Mouse (Mus musculus): ENCODE measurements around the gene Stxbp6. TPM values are rescaled to one million over a fixed set of nuclear protein-coding genes. Genes with fewer than 3 reads are reported as not detected.

Stxbp6 gene
- total and polyA plus RNA-seq, 3 experiments: not detected

DNA sequence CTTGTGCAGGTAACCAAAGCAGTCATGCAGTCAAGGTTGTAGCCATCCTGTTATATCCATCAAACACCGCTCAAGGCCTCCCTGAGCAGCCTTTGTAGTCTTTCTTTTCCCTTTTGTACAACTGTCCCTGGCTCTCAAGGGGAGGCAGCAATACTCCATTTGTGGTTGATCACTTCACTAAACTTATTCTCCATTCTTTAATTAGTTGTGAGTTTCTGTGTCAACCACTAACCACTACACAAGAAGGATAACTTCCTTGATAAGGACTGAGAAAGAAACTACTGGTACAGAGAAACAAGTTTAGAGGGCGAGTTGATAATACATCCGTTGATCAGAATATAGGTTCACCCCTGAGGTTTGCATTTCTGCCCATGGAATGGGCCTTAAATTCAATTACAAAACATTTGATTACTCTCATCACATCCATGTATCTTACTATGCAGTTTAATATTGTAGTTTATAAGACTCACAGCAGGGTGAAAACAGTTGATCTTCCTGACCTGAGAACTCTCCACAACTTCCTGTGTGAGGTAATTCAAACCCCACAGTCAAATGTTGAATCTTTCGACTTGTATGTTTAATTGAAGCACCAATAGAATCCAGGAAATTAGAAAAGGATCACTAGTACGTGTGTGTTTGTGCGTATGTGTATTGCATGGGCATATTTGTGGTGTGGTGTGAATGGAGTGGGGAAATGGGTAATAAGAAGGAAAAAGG, 184.7 kb downstream of the Stxbp6 start:
- no peak for DNase-seq (ENCODE audit: extremely low read depth)
- no peak overlapping the region for H3K27ac ChIP-seq (ENCODE audit: insufficient read depth, low read depth)
- H3K4me2 ChIP-seq (ENCODE audit: insufficient read depth, low read depth, poor library complexity, severe bottlenecking): no peak overlapping the region
- H3K4me1 ChIP-seq (ENCODE audit: control insufficient read depth in 1 of 2, insufficient read depth in 2 of 2): no peaks in the 10 kb centered on the region
- no peak for TF ChIP-seq JUN (IDR thresholded peaks at IDR 0.05; ENCODE audit: insufficient read depth, low read depth, low read length)
- TF ChIP-seq HCFC1 (IDR thresholded peaks at IDR 0.05; ENCODE audit: low read depth, low read length): no peak
- TF ChIP-seq ZNF384 (IDR thresholded peaks at IDR 0.05; ENCODE audit: low read depth, low read length): no peak
- no peak for TF ChIP-seq CHD1 (IDR thresholded peaks at IDR 0.05; ENCODE audit: low read depth, low read length)
- TF ChIP-seq SMC3 (IDR thresholded peaks at IDR 0.05; ENCODE audit: low read depth, low read length): no peak
- H3K9me3 ChIP-seq (replicated peaks; ENCODE audit: low read length): peaks cover 23% of the 10 kb centered on the region
- H3K9ac ChIP-seq (ENCODE audit: insufficient read depth, low read depth): no peak overlapping the region
- in situ Hi-C loops (cut with MboI; ENCODE audit: low pct_ligation_motif_present, low pct_unique_long_range_greater_than_20kb, low sequenced_read_pairs): no loop called here
- H3K4me3 ChIP-seq (replicated peaks in 1 of 3; ENCODE audit: low read depth in 2 of 3, low read length in 2 of 3, poor library complexity in 1 of 3): no peak overlapping the region
- no peaks in the 10 kb centered on the region for H3K36me3 ChIP-seq (replicated peaks in 1 of 2; ENCODE audit: control insufficient read depth in 1 of 2, insufficient read depth in 1 of 2, low read length in 1 of 2)
- H3K27me3 ChIP-seq (replicated peaks): no peaks in the 10 kb centered on the region
- dilution Hi-C loops (cut with MboI; ENCODE audit: extremely low pct_ligation_motif_present, extremely low pct_unique_long_range_greater_than_20kb, low sequenced_read_pairs): no loop called here
- H3K79me2 ChIP-seq (replicated peaks; ENCODE audit: control insufficient read depth, extremely low read depth, insufficient read depth, poor library complexity, severe bottlenecking): no peaks in the 10 kb centered on the region

DNA sequence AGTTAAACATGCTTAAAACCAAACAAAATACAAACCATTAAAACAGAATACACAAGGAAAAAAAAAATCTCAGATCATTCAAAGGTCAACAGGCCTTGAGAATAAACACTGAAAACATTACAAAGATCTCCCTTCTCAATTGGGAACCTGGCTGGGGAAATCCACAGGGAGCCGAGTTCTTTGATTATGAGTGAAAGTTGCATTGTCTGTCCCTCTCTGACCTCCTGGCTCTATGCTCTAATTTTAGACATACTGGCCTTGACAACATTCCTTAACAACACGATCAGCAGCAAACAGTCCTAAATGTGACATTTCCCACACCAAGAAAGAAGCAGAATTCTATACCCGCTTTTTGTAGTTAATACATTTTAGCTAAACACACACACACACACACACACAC, 187.7 kb downstream of the Stxbp6 start:
- in situ Hi-C loops (cut with MboI; ENCODE audit: low pct_ligation_motif_present, low pct_unique_long_range_greater_than_20kb, low sequenced_read_pairs): no loop called here
- Histone ChIP-seq H3K4me2 (ENCODE audit: insufficient read depth, low read depth, poor library complexity, severe bottlenecking) (no peak overlapping the region), H3K4me3 (replicated peaks in 1 of 3; ENCODE audit: low read depth in 2 of 3, low read length in 2 of 3, poor library complexity in 1 of 3) (no peak overlapping the region), H3K4me1 (ENCODE audit: control insufficient read depth in 1 of 2, insufficient read depth in 2 of 2) (no peaks in the 10 kb centered on the region), H3K27ac (ENCODE audit: insufficient read depth, low read depth) (no peak overlapping the region), H3K9ac (ENCODE audit: insufficient read depth, low read depth) (no peak overlapping the region), H3K9me3 (replicated peaks; ENCODE audit: low read length) (peaks cover 27% of the 10 kb centered on the region), H3K36me3 (replicated peaks in 1 of 2; ENCODE audit: control insufficient read depth in 1 of 2, insufficient read depth in 1 of 2, low read length in 1 of 2) (no peaks in the 10 kb centered on the region), H3K27me3 (replicated peaks) (no peaks in the 10 kb centered on the region), H3K79me2 (replicated peaks; ENCODE audit: control insufficient read depth, extremely low read depth, insufficient read depth, poor library complexity, severe bottlenecking) (no peaks in the 10 kb centered on the region)
- no peak for TF ChIP-seq MAFK (IDR thresholded peaks at IDR 0.05; ENCODE audit: insufficient replicate concordance, low read length)
- no peak for TF ChIP-seq PAX5 (IDR thresholded peaks at IDR 0.05; ENCODE audit: low read length)
- no peak for TF ChIP-seq NELFE (IDR thresholded peaks at IDR 0.05; ENCODE audit: low read depth, low read length)
- no peak for TF ChIP-seq POLR2A (IDR thresholded peaks at IDR 0.05; ENCODE audit: low read depth, low read length)
- TF ChIP-seq IRF4 (IDR thresholded peaks at IDR 0.05; ENCODE audit: low read depth, low read length): no peak
- no peak for TF ChIP-seq POLR2AphosphoS2 (IDR thresholded peaks at IDR 0.05; ENCODE audit: low read depth, low read length)
- TF ChIP-seq E2F4 (IDR thresholded peaks at IDR 0.05; ENCODE audit: insufficient replicate concordance, low read depth, low read length): no peak
- no peak for TF ChIP-seq JUN (IDR thresholded peaks at IDR 0.05; ENCODE audit: insufficient read depth, low read depth, low read length)
- TF ChIP-seq TCF12 (IDR thresholded peaks at IDR 0.05; ENCODE audit: low read depth, low read length): no peak
- TF ChIP-seq ZC3H11A (IDR thresholded peaks at IDR 0.05; ENCODE audit: low read depth, low read length): no peak
- no peak for TF ChIP-seq ETS1 (conservative IDR thresholded peaks at IDR 0.05; ENCODE audit: low read depth, low read length)
- no peak for TF ChIP-seq ZMIZ1 (IDR thresholded peaks at IDR 0.05; ENCODE audit: low read depth, low read length)
- TF ChIP-seq NRF1 (IDR thresholded peaks at IDR 0.05; ENCODE audit: low read depth, low read length): no peak
- TF ChIP-seq SIN3A (IDR thresholded peaks at IDR 0.05; ENCODE audit: low read length): no peak
- no peak for TF ChIP-seq SMC3 (IDR thresholded peaks at IDR 0.05; ENCODE audit: low read depth, low read length)
- TF ChIP-seq EP300 (IDR thresholded peaks at IDR 0.05; ENCODE audit: low read length): no peak
- TF ChIP-seq ELF1 (IDR thresholded peaks at IDR 0.05; ENCODE audit: low read depth, low read length): no peak
- dilution Hi-C loops (cut with MboI; ENCODE audit: extremely low pct_ligation_motif_present, extremely low pct_unique_long_range_greater_than_20kb, low sequenced_read_pairs): no loop called here
- DNase-seq (ENCODE audit: extremely low read depth): no peak

Measured in CH12.LX (cell line).